Mouse (Mus musculus) adrenal gland, postnatal 36 days (tissue): ENCODE measurements around the gene Scrt2. TPM values are rescaled to one million over a fixed set of nuclear protein-coding genes. Genes with fewer than 3 reads are reported as not detected.
"Not testable (repeated sequence)": the region's sequence is repeated elsewhere in the genome, so short reads cannot be mapped to it uniquely, and the experiment has no call there.

Experiments
- DNase-seq, 2 experiments: peaks; one replicate each; pipeline ENCODE4 v3.0.0; 2021; ENCODE audit warnings: mixed read lengths in 1 of 2
- long read RNA-seq, 2 experiments: library from polyadenylated mRNA; stranded (forward); transcript quantifications; one replicate each; pipeline ENCODE4 v2.0.0; 2021; ENCODE audit warnings: borderline sequencing depth in 2 of 2
- total RNA-seq, 2 experiments: library from RNA; stranded (reverse); gene quantifications; 2 replicates each; pipeline ENCODE4 v1.2.3; 2021

Scrt2 gene
- 1 to 10 TPM in 1 of 2 experiments, under 1 TPM in 1; 0.13 to 1.1 TPM for total RNA-seq
- long read RNA-seq, experiment 1: 0 reads
- long read RNA-seq, experiment 2, partial matches to known transcripts: 0 of 1 reads
- long read RNA-seq, experiment 2, other reads (novel, unspliced or antisense): 1 of 1 reads

DNA sequence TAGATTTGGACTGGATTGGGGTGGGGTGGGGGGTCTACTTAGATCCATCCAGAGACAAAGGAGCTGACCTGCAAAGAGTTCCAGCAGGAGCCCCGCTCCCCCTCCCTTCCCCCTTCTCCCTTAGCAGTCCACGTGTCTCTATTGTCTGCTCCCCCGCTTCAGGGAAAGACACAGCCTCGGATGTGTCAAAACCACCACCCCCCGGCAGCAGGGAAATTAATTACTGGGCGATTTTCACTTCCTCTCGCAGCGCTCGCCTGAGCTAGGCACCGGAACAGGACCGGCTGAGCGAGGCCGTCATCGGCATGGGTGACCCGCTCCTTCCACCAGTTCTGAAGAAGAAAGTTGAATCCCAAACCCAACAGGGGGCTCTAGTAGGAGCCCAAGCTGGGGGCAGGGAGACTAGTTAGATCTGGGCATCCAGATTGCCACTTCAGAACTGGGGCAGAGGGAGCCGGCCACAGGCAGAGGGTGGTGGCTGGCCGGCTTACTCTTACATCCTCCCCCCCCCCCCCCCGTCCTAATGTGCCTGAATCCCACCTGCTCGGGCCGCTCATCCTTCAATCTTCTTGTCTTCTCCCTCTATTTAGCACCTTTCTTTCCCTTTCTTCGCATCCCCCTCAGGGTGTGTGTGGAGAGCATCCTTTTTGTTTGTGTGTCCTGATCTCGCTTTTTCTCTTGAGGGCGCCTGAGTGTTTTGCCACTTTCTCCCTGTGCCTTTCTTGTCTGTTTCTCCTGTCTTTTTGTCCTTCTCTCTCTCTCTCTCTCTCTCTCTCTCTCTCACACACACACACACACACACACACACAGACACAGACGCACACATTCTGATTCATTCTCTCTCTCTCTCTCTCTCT is at the start of gene Scrt2:
TSS of gene Scrt2 (plus strand) at position 845 of the 857 bp plus-strand sequence.
- peak in 1 of 2 experiments; percentile 12 for DNase-seq

DNA sequence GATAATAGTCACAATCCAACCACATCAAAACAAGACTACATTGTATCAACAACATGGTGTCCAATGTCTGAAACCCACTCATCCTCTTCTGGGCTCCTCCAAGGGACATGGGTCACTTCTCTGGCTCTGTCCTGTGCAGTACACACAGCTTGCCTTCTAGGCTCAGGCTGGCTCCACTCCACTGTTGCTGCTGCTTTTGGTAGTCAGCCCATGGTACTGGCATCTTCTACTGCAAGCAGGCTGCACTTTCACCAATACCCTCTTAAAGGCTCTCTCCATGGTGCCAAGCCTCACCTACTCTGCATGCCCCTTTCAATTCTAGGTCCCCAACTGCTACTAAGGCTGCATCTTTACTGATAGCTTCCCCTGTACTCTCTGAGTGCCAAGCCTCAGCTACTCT is 41.2 kb upstream of the Scrt2 start:
- no peak for DNase-seq

DNA sequence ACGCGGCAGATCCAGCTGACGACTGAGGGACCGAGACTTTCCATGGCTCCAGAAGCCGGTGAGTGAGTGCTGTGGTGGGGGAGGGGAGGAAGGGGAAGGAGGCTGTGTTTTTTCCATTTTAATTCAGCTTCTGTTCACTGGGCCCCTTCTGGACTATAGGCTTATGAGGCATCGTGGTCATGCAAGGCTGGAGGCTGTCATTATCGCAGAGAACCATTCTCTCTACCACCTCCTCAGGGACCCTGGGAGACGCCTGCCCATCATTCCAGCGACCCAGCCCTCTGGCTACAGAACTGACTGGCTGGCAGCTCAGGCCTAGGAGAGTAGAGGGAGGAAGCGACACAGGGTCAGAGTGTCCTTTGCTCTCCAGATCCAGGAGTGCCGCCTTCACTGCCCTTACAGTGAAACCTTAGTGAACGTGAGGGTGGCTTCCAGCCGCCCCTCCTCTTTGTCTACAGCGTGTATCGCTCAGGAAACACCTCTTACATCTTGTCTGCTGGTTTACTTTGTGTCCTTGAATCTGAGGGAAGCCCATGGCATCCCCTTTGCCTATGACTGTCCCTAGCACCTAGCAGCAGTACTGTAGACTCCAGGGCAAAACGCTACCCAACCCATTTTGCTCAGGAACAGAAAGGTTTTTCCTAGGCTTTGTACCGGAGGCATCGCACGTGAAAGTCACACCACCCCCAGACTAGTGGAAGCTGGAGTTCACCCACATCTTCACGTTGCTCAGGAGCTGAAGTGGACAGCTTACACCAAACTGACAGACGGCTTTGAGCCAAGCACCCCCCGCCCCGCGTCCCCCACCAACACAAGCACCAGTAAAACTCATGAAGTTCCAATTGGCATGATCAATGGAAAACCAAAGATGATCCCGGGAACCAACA is 34.0 kb upstream of the Scrt2 start:
- DNase-seq: no peak

DNA sequence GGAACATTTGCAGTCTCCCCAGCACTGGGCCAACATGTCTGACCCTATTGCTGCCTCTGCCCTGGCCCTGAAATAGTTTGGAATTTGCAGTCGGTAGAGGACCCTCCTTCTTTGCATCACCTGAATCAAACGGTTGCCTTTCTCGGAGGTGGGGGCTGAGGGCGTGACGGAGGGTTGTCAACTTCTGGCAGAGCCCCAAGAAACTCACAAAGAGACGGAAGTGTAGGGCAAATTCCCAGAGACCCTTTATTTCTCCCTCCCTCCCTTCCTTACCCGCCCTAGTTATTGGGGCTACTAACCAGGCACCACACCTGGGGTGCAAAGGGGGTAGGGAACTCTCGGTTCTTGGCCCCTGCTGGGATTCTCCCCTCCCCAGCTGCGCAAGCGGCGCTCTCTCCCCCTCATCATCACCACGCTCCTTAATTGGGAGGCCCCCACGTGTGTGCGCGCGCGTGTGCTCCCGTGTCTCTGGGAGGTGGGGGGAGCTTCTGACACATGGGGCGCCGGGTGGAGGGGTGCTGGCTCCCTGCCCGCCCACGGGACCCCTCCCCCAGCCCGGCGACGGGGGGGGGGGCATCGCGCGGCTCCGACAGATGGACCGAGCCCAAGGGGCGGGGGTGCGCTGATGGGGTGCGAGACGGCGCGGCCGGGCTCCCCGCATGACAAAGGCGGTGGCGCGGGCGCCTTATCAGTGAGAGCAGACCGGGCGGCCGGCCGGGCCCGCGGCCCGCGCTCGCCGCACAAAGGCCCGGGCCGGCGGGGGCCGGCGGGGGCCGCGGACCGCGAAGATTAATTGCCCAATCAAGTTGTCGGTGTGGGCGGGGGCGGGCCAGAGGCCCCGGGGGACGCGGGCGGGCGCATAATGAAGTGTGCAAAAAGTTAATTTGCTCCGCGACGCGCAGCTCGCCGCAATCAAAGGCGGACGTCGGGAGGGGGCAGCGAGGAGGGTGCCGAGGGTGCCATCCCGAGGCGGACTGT is 33.0 kb upstream of the Scrt2 start:
- DNase-seq: peak; percentile 9 to 23

DNA sequence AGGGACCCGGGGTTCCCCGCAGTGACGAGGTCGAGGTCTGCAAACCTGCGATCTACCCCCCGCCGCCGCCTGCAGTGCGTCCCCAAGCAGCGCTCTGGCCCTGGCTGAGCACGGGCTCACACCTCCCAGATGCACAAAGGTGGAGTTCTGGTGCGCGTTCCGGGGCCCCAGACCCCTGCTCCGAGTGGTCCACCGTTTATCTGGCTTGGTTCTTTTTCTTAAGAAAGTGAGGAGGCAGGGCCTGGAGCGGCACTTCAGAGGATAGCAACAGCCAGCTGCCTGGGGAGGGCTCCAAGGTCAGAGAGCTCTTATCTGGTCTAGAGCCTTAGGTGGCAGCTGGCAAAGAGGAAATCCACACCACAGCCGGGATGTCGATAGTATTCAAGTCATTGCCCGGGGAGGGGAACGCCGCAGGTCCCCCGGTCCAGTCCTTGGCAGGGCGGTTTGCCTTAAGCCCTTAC is 32.3 kb upstream of the Scrt2 start:
- DNase-seq: peak; percentile 31 to 44

DNA sequence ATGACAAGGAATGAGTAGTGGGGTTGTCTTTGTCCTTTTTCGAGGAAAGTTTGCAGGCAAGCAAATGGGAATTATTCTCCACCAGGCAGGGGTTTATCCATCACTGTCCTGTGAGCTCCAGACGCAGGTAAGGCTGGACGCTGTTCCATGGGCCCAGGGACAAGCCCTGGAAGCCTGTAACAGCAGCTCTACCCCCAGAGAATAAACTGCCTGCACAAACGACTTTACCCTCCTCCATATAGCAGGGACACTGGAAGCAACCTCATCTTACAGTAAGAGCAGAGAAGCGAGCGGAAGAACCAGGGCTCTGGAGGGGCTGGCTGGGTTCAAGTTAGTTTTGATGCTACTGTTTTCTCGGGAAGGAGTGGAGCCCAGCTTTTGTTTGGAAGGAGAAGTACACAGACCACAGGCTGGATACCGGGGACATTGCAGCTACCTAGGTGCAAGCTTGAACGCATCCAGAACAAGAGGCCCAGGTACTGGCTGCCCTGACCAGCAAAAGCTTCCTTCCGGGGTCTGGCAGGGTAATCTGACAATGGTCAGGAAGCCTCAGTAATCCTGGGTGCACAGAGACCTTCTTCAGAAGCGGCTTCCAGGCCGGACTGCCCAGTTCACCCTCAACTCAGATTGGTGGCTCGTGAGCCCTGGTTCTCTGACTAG is 31.6 kb upstream of the Scrt2 start:
- DNase-seq: no peak

DNA sequence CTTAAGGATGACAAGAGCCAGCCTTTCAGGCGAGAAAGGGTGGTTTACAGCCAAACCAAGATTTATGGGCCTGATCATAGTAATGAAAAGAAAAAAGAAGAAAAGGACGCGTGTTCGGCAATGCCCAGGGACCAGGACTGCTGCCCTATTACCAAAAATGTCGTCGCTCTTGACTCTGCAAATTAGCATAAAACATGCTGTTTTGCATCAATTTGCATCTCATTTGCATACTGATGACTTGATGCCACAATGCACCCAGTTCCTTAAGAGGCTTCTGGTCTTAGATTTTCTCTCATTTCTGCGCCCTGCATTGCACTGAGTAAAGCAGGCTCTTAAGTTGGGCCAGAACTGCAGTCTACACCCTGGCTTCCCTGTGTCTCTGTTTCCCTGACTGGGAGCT is 31.0 kb upstream of the Scrt2 start:
- DNase-seq: no peak

DNA sequence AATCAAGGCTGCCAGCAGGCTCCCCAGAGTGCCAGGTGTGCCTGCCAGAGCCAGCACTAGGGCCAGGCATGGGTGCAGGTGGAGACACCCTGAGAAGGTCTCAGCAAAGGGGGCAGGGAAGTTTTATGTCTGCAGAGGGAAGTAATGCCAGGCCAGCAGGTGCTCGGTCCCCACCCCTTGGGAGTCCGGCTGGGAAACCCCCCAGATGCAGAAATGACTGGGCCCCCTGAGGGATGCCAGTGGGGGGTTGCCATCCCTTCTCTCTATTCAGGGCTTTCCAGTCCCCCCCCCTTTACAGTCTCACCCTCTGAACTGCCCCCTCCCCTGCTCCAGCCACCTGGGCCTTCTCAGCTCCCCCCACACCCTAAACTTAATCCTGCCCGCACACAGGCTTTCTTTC is 29.3 kb upstream of the Scrt2 start:
- DNase-seq: no peak

DNA sequence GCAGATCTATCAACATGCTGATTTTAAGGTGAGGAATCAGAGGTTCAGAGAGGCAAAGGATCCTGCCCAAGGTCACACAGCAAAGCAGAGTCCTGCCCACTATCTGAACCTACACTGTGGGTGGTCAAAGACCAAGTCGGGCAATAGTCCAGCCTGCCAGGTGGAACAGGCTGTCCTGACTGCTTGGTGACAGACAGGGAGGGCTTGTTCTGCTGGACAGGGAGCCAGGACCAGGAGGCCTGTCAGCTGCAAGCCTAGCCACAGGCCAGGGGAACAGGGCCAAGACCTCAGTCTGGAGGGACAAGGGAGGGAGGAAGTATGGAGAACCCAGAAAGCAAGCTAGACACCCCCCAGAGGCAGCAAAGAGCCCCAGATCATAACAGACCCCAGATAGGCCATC is 25.9 kb upstream of the Scrt2 start:
- DNase-seq: no peak

DNA sequence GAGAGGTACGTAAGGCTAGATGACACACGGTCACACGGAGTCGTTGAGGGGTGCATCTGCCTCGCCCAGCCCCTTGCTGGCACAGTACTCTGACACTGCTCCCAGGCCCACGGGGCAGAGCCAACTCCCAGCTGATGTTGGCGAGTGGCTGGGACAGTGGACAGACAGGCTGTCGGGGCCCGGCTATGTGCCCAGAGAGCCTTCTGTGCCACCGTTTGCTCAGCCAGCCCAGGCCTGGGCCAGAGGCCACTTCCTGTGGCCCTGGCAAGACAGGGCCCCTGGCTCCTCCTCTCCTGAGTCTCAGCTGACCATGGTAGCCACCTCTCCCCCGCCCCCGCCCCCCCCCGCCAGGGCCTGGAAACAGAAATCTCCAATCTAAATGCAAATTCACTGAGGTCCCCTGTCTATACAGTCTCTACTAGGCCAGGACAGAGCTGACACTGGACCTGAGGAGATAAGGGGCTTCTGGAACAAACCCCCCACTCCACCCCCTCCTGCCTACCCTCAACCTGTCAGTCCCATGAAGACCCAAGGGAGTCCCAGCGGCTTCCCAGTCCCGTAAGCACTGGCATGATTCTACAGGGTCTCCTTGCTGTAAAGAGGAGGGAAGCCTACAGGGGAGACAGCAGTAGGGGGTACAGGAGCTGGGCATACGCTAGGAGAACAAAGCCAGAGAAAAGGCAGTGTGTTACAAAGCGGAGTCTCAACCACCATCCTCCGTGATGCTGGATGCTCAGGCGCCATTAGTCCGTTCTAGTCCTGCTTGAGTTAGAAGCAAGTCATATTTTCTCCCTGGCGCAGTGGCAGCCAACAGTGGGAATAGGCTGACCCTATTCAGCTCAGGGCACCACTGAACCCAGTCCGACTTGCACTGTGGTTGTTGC is 24.7 kb upstream of the Scrt2 start:
- DNase-seq: no peak

DNA sequence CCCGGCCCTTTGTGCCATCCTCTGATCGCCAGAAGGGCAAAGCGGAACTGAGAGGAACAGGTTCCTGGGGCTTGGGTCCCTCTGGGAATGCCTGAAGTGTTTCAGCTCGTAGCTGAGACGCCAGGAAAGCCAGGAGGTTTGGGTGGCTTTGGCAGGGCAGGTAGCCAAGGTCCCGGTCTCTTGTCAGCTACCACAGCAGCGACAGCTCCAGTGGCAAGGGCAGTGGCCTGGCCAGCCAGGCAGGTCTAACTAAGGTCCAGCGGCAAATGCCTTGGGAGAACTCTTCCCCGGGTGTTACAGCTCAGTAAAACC is 24.1 kb upstream of the Scrt2 start:
- no peak for DNase-seq

DNA sequence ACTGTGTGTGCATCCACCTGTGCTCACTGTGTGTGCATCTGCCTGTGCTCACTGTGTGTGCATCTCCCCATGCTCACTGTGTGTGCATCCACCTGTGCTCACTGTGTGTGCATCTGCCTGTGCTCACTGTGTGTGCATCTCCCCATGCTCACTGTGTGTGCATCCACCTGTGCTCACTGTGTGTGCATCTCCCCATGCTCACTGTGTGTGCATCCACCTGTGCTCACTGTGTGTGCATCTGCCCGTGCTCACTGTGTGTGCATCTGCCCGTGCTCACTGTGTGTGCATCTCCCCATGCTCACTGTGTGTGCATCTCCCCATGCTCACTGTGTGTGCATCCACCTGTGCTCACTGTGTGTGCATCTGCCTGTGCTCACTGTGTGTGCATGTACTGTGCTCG is 18.5 kb upstream of the Scrt2 start:
- DNase-seq: not testable (repeated sequence)

DNA sequence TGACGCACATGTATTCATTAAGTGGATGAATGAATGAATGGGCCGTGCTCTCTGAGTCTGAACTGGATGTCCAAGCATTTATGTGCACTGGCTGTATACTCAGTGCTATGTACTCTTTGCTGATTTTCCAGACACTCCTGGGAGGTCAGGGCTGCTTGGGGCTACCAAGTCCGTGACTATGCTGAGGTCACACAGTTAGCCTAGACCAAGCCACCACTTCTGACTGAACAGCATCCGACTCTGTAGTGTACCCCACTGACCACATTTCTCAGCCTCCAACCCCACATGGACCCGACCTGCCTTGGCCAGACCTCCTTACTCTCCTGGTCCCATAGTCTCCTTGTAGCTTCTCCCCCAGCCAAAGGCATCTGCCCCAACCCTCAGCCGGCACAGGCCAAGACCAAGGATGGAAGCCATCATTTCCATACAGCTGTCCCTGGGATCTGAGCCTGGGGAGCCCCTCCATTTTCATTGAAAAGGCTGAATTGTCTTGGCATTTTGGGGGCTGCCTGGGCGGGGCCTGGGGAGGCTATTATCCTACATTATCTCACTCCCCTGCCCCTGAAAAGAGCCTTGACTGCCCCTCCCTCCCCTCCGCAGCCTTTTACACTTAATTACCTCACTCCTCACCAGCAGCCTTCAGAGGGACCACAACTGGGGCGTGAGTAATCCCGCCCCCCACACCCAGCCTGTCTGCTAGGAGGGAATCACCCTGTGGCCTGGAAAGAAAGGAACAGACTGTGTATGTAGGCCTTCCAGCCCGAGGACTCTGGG is 12.5 kb upstream of the Scrt2 start:
- DNase-seq: no peak

DNA sequence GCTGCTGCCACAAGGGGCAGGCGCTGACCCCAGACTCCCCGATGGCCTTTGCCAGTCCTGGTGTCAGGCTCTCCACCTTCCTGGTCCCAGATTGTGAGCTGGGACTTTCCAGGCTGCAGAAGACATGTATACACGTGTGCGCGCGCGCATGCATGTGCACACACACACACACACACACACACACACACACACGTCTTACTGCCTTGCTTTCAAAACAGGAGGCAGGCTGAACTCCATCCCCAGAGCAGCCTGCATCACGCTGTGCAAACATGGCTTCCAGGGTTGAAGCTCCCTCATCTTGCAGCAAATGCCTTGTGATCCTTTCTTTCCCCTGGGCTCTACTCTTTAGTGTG is 11.9 kb upstream of the Scrt2 start:
- no peak for DNase-seq

DNA sequence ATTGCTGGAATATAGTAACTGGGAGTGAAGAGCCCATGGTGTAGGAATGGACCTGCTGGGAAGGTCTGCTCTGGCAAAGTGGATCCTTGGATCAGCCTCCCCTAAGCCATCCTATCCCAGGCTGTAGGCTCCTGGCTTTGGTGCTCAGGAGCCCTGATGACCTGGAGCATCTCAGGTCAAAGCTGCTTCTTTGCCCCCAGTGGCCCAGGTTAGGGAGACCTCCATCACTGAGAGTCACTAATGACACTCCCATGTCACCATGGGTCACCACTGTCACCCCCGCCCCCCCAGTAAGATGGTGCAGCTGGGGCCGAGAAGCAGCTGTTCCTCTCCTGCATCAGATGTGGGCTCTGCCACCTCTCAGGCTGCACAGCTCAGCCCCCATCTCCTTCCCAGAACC is 11.4 kb upstream of the Scrt2 start:
- no peak for DNase-seq

DNA sequence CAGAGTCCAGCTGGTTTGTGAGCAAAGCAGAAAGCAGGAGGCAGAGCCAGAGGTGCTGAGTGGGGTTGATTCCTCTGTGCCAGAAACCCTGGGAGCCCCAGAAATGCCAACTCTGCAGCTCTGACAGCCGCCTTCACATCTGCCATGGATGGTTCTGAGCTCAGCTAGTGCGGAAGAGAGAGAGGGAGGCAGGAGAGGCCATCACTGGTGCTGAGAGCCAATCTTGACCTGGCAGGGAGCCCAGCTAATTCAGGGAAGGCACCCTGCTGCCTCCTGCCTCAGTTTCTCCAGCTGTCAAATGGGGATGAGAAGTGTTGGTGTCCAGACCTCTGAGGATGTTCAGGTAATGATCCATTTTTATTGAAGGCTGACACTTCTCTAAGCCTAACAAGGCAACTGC is 6.8 kb upstream of the Scrt2 start:
- DNase-seq: no peak

DNA sequence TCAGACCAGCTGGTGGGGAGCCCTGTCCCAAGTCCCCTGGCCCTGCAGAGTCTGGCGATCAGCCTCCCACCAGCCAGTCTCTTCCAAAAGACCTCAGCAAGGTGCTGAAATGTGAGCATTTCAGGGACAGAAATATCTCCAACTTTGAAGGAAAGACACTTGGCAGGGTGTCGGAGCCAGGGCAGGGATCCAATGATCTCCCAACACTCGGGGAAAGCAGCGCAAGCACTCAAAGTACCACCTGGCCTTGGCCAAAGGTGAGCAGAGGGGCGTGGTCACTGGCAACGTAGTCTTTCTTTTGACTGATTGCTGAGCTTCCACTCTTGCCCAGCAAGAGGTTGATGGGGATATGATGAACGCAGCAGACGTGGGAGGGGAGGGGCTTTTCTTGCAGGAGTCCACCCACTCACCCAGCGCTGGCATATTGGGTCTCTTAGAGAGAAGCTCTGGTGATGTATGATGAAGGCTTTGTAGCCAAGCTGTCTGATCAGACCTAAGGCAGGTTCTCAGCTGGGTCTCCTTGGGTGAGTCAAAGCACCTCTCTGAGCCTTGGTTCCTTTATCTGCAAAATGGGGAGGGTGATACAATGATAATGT is 5.9 kb upstream of the Scrt2 start:
- DNase-seq: no peak

DNA sequence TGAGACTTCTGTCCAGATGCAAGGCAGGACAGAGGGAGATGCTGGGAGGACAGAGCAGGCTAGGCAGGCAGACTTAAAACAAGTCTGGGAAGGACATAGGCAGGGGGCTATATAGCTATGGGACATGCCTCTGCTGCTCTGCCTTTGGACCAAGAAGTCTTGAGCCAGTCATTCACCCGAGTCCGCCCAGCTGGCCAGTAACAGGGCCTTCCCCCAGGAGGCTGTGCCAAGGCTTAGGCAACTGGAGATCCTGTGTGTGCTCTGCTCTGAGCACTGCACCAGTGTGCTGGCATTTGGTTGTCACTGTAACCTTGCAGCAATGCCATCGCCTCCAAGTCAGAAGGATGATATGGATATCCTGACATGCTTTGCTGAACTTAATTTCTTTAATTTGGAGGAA is 4.0 kb upstream of the Scrt2 start:
- DNase-seq: no peak
